Mouse (Mus musculus) liver, embryonic 14.5 days (tissue): ENCODE measurements around the gene Tgm5.

Experiments used
- CTCF ChIP-seq: IDR thresholded peaks from 2 replicates; pipeline ENCODE4 v1.5.1; 2016; ENCODE audit warnings: antibody characterized with exemption, low read depth, control low read depth
- EP300 ChIP-seq: IDR thresholded peaks from 2 replicates; pipeline ENCODE4 v1.6.1; 2016; ENCODE audit warnings: antibody characterized with exemption, low read depth

GRCm38 (mm10) chr2:121127536-121127935 is 41.9 kb upstream of the Tgm5 start:
- TF ChIP-seq CTCF (no peak), EP300 (no peak)
